Mouse (Mus musculus): ENCODE data around the gene A4galt. TPM values are rescaled to one million over a fixed set of nuclear protein-coding genes. Genes with fewer than 3 reads are reported as not detected.
A peak's percentile ranks its signal among the peaks of the same experiment; 100 is the strongest.

The A4galt gene
- total RNA-seq, 4 experiments from 2014 or later, result 3.2 to 5.9 (median 5.4) TPM

GRCm38 (mm10) chr15:83226066-83226834 is 25.3 kb downstream of the A4galt start:
- no peak for DNase-seq (ENCODE audit: low spot score in 2 of 2)

- DNase-seq (ENCODE audit: low spot score in 2 of 2), result no peak
Observed at GRCm38 (mm10) chr15:83224136-83224766, 27.3 kb downstream of the A4galt start.

DNA sequence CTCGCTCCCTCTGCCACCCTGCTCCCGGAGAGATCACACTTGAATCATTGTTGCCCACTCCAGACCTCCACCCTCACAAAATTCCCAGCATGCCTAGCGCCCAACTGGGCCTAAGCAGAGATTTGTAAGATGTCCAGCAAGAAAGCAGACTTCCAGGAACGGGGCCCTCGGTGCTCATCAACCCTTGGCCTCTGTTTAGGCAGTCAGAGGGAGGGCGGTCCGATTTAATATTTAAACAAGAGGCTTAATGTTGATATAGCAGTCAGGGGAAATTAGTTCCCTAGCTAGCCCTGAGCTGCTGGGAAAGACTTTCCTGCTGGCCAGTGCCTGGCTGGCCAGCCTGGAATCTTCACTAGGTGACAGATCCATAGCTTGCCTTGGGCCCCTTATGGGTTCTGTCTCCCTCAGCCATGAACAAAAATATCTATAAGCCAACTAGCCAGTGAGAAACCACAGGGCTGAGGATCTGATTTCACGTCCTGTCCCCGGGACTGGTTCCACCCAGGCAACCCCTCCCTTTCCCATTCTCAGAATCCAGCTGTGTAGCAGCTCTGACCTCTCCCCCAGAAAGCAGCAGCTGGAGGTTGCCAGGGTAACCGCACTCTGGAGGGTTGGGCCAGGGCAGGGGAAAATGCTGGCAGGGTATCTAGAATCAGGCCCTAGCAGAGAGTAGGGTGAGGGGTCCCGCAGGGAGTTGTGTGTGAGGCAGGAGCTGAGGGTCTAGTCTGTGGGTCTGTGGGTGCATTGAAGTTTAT is 28.2 kb downstream of the A4galt start:
- DNase-seq (ENCODE audit: low spot score in 2 of 2), result no peak

DNA sequence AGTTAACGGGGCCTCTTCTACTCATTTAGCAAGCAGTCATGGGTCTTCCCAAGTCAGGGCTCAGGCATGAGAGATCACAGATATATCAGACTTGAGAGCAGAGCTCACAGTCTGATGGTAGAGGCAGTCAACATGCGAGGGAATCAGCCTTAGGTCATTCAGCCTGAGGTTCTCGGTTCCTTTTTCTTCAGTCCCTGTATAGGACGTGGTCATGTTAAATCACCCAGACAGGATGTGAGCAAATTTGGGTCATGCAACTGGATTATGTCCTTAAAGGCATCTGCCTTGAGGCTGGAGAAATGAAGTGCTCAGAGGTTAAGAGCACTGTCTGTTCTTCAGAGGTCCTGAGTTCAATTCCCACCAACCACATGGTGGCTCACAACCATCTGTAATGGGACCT is 29.9 kb downstream of the A4galt start:
- no peak for DNase-seq (ENCODE audit: low spot score in 2 of 2)

- DNase-seq (ENCODE audit: low spot score in 2 of 2), result no peak
Observed at GRCm38 (mm10) chr15:83220368-83221013, 31.1 kb downstream of the A4galt start.

GRCm38 (mm10) chr15:83215322-83216216 is 36.0 kb downstream of the A4galt start:
- no peak for DNase-seq (ENCODE audit: low spot score in 2 of 2)

DNA sequence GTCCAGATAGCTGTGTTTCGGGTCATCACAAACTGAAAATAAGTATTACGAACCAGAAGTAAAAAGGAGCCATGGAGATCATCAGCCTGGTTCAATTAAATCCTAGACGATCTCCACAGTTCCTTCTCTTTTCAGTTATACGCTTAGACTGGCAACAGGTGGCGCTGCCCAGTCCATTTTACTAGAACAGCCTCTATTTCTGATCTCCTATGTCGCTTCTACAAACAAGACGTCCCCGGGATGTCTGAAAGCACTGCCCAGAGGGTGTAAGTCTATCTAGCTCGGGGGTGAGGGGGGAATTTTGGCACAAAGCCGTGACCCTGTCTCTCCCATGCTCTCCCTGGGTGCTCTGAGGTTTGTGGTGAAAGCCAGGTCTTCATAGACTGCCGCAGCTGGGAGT is 41.3 kb downstream of the A4galt start:
- peak in 1 of 2 experiments; percentile 20 for DNase-seq (ENCODE audit: low spot score in 2 of 2)

DNA sequence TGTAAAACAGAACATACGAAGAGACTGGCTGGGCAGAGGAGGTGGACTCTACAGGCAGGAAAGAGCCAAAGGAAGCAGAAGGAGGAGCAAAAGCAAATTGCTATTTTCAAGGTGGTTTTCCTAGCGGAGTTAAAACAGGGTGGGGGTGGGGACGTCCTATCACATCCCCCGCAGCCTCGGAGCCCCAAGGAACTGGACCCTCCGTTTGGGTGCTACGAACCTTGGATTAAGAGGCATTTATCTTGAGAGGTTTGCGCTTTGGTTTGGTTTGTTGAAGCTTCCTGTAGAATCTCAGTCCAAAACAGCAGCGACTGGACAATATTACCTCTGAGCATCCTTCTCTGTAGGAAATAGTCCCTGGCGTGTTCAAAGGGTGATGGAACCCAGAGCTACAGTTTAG is 41.9 kb downstream of the A4galt start:
- DNase-seq (ENCODE audit: low spot score in 2 of 2), result no peak

GRCm38 (mm10) chr15:83209092-83209695 is 42.4 kb downstream of the A4galt start:
- DNase-seq (ENCODE audit: low spot score in 2 of 2), result no peak

GRCm38 (mm10) chr15:83204731-83205451 is 46.7 kb downstream of the A4galt start:
- peak; percentile 17 to 37 for DNase-seq (ENCODE audit: low spot score in 2 of 2)

- no peak for DNase-seq (ENCODE audit: low spot score in 2 of 2)
Observed at GRCm38 (mm10) chr15:83202412-83202811, 49.2 kb downstream of the A4galt start.

GRCm38 (mm10) chr15:83193413-83193812 is 58.2 kb downstream of the A4galt start:
- DNase-seq (ENCODE audit: low spot score in 2 of 2), result no peak

GRCm38 (mm10) chr15:83182351-83182750 is 69.2 kb downstream of the A4galt start:
- no peak for DNase-seq (ENCODE audit: low spot score in 2 of 2)

GRCm38 (mm10) chr15:83181800-83182330 is 69.7 kb downstream of the A4galt start:
- DNase-seq (ENCODE audit: low spot score in 2 of 2), result no peak

- DNase-seq (ENCODE audit: low spot score in 2 of 2), result no peak
Observed at GRCm38 (mm10) chr15:83180004-83180403, 71.6 kb downstream of the A4galt start.
